Mouse (Mus musculus) yolk sac, embryonic 10.5 days (tissue): ENCODE measurements around the gene Ybx2.

Source experiments
- DNase-seq: peaks from one replicate; pipeline ENCODE4 v3.0.0-alpha.2; 2017; ENCODE audit warnings: low spot score

The Ybx2 gene

GRCm38 (mm10) chr11:69964650-69965270 lies 29.2 kb downstream of the Ybx2 start, which contains the start of gene Cldn7:
TSS of gene Cldn7 (plus strand) at chr11:69964779.
- no peak for DNase-seq

GRCm38 (mm10) chr11:69965271-69966005 lies 29.8 kb downstream of the Ybx2 start:
- peak; percentile 91 for DNase-seq

GRCm38 (mm10) chr11:69966006-69966859 lies 30.6 kb downstream of the Ybx2 start:
- peak; percentile 87 for DNase-seq

GRCm38 (mm10) chr11:69966860-69967517 lies 31.4 kb downstream of the Ybx2 start:
- DNase-seq: no peak

GRCm38 (mm10) chr11:69968793-69969192 lies 33.2 kb downstream of the Ybx2 start:
- peak; percentile 83 for DNase-seq

- DNase-seq: no peak
Measured at GRCm38 (mm10) chr11:69970222-69970621, 34.6 kb downstream of the Ybx2 start.

- no peak for DNase-seq
Measured at GRCm38 (mm10) chr11:69970775-69971174, 35.2 kb downstream of the Ybx2 start.

- no peak for DNase-seq
Measured at GRCm38 (mm10) chr11:69974907-69975306, 39.3 kb downstream of the Ybx2 start.

- DNase-seq: no peak
Measured at GRCm38 (mm10) chr11:69976271-69976670, 40.7 kb downstream of the Ybx2 start.

GRCm38 (mm10) chr11:69979827-69980195 lies 44.2 kb downstream of the Ybx2 start:
- no peak for DNase-seq

- peak; percentile 100 for DNase-seq
Measured at GRCm38 (mm10) chr11:69980196-69981140, 44.9 kb downstream of the Ybx2 start.

GRCm38 (mm10) chr11:69981141-69981762 lies 45.7 kb downstream of the Ybx2 start, which contains the start of gene Ctdnep1:
TSS of gene Ctdnep1 (plus strand) at chr11:69981156.
- DNase-seq: no peak

- DNase-seq: no peak
Measured at GRCm38 (mm10) chr11:69982225-69982624, 46.6 kb downstream of the Ybx2 start, which contains the start of gene Elp5. TSS of gene Elp5 (minus strand) at chr11:69982517.

GRCm38 (mm10) chr11:69982877-69983276 lies 47.3 kb downstream of the Ybx2 start:
- no peak for DNase-seq

GRCm38 (mm10) chr11:69983377-69983776 lies 47.8 kb downstream of the Ybx2 start:
- DNase-seq: no peak

- no peak for DNase-seq
Measured at GRCm38 (mm10) chr11:69984431-69984830, 48.8 kb downstream of the Ybx2 start.

GRCm38 (mm10) chr11:69989949-69990348 lies 54.4 kb downstream of the Ybx2 start:
- DNase-seq: no peak
